Mouse (Mus musculus) liver, embryonic 11.5 days (tissue): ENCODE measurements around the gene Gm9117. TPM values are rescaled to one million over a fixed set of nuclear protein-coding genes. Genes with fewer than 3 reads are reported as not detected.
"Not testable (repeated sequence)": the region's sequence is repeated elsewhere in the genome, so short reads cannot be mapped to it uniquely, and the experiment has no call there.

ENCODE experiments used
- ATAC-seq: fragments of 200-750 bp; cut with Nextera tagmentation; replicated peaks from 2 replicates; pipeline ENCODE4 v1.8.0; 2017; ENCODE audit warnings: moderate number of reproducible peaks, mild to moderate bottlenecking, moderate TSS enrichment, moderate library complexity; ENCODE audit not compliant: low FRiP score
- DNase-seq: peaks from one replicate; pipeline ENCODE4 v3.0.0-alpha.2; 2017; ENCODE audit warnings: low spot score
- H3K27ac ChIP-seq: fragments of 300-500 bp; sonication (generic); 2 replicates; pipeline ENCODE4 v1.5.1; 2014; ENCODE audit warnings: mild to moderate bottlenecking, low read depth, low read length, control low read depth
- H3K27me3 ChIP-seq: fragments of 300-500 bp; sonication (generic); replicated peaks from 2 replicates; pipeline ENCODE4 v1.6.1; 2014; ENCODE audit warnings: low read length, mixed read lengths; ENCODE audit not compliant: control insufficient read depth, insufficient read depth
- H3K36me3 ChIP-seq: fragments of 300-500 bp; sonication (generic); 2 replicates; pipeline ENCODE4 v1.6.1; 2014; ENCODE audit warnings: mild to moderate bottlenecking, low read length, moderate library complexity, mixed read lengths; ENCODE audit not compliant: control insufficient read depth, insufficient read depth
- H3K4me1 ChIP-seq: fragments of 300-500 bp; sonication (generic); replicated peaks from 2 replicates; pipeline ENCODE4 v1.6.1; 2014; ENCODE audit warnings: low read length, mixed read lengths; ENCODE audit not compliant: control insufficient read depth, insufficient read depth
- H3K4me2 ChIP-seq: fragments of 300-500 bp; sonication (generic); 2 replicates; pipeline ENCODE4 v1.6.1; 2014; ENCODE audit warnings: mild to moderate bottlenecking, control low read depth, moderate library complexity
- H3K4me3 ChIP-seq: fragments of 300-500 bp; sonication (generic); 2 replicates; pipeline ENCODE4 v1.5.1; 2014; ENCODE audit warnings: low read depth, low read length, control low read depth
- H3K9ac ChIP-seq: fragments of 300-500 bp; sonication (generic); 2 replicates; pipeline ENCODE4 v1.6.1; 2014; ENCODE audit warnings: low read depth, low read length, control low read depth
- H3K9me3 ChIP-seq: fragments of 300-500 bp; sonication (generic); 2 replicates; pipeline ENCODE4 v1.6.1; 2016; ENCODE audit warnings: low read length, inconsistent platforms, mixed read lengths; ENCODE audit not compliant: control insufficient read depth
- WGBS: fragments of 180-500 bp; shearing (Covaris S2); extraction: QIAGEN DNeasy Blood & Tissue Kit; methylation state at CpG from one replicate; pipeline ENCODE4 v1.1.7; 2014; 5-methylcytosine and 5-hydroxymethylcytosine counted together
- polyA plus RNA-seq: library from polyadenylated mRNA; unstranded; fragments of >200 nt; fragmentation: Nextera tagmentation; extraction: Ambion mirVana; gene quantifications from 2 replicates; pipeline ENCODE4 v1.2.1, GENCODE M21; 2014

The Gm9117 gene
- polyA plus RNA-seq = not detected in 2 replicates

DNA sequence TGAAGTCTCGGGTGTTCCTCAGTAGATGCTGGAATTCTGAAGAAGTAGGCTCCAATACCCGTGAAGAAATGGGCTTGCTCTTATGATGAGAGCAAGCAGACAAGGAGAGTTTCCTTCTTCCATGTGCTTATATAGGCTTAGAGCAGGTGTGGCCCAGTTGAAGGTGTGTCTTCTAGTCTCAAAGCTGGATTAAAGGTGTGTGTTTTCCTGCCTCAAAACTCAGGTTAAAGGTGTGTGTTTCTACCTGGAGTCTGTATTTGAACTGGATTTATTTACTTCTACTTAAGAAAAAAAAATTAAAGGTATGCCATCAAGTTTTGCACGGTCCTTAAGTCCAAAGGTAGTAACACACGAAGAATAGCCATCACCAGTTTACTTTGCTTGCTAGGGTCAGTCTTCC, at the start of gene Gm9117:
Gene Gm9117, minus strand, starts transcription at position 101 of the 400 bp plus-strand sequence.
- WGBS = 80% methylated on average over 3 of the region's 4 CpGs
- H3K9ac ChIP-seq, H3K27ac ChIP-seq, H3K4me3 ChIP-seq, ATAC-seq, H3K27me3 ChIP-seq, H3K4me2 ChIP-seq, DNase-seq, H3K9me3 ChIP-seq, H3K36me3 ChIP-seq, H3K4me1 ChIP-seq: not testable (repeated sequence)

DNA sequence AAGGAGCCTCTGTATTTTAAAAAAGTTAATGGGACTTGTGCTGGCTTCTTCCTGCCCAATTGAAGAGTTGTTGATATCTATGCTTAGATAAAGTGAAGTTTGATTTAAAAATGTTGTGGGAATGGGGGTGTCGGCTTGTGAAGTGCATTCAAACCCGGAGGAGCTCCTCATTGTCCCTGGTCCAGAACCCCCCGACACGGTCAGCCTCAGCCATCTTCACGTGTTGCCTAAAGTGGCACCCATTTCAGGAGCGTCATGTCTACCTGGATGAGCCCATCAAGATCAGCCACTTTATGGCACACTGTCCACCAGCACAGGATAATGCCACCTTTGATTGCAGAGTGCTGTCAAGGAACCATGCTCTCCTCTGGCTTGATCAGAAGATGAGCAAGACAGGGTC, 25.6 kb upstream of the Gm9117 start:
- not testable (repeated sequence) for H3K36me3 ChIP-seq, H3K4me3 ChIP-seq, H3K4me2 ChIP-seq, ATAC-seq, H3K9ac ChIP-seq, H3K4me1 ChIP-seq, DNase-seq, H3K9me3 ChIP-seq, H3K27me3 ChIP-seq, H3K27ac ChIP-seq
- 82% methylated on average over 5 of the region's 6 CpGs for whole genome bisulfite sequencing

DNA sequence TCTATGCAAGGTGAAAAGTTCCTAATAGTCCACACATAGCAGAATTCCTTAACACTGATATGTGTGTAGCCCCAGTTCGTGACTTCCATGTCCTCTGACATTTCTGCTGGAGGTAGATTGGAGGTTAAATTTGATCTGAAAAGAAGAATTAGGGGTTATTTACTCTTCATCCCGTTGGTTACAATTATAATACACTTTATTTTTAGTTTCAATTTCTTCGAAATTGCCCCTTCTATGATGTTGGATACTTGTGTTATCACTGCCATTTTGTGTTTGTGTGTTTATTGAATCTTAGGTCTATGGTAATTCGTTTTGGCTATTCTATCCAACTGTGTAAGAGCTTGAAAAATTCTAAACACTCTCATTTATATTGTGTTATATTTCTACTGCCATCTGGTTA, 17.9 kb upstream of the Gm9117 start, which contains the start of gene Tdpoz5:
Gene Tdpoz5, minus strand, starts transcription at position 101 of the 400 bp plus-strand sequence.
- ATAC-seq, H3K4me2 ChIP-seq, H3K4me1 ChIP-seq, H3K9me3 ChIP-seq, H3K27me3 ChIP-seq, H3K36me3 ChIP-seq, H3K9ac ChIP-seq, H3K27ac ChIP-seq, H3K4me3 ChIP-seq, DNase-seq: not testable (repeated sequence)
- WGBS = 70% methylated on average over 2 of the region's 4 CpGs

DNA sequence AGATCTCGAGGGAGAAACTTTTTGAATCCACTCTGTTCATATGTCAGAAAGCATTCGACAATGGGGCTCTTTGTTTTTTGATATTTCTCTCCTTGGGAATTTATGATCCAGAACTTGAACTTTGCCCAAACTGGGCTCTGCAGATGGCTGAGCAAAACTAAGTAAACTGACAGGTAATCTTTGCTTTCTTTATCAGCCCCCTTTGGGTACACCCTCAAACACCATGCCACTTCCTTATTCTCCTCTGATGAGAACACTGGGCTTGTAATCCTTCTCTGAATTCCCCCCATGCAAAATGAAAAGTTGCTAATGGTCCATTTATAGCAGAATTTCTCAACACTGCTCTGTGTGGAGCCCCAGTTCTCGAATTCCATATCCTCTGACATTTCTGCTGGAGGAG, 5.0 kb downstream of the Gm9117 start:
- H3K27ac ChIP-seq, H3K27me3 ChIP-seq, ATAC-seq, DNase-seq, H3K4me1 ChIP-seq, H3K9me3 ChIP-seq, H3K9ac ChIP-seq, H3K4me2 ChIP-seq, H3K4me3 ChIP-seq, H3K36me3 ChIP-seq: not testable (repeated sequence)
- no CpG with 5 or more reads among the region's 3 CpGs for WGBS

Other genes with a start within 250 kb of the Gm9117 start
- not detected in 2 replicates for gene Gm5773, start 170.5 kb downstream of the Gm9117 start, polyA plus RNA-seq
- gene Tdpoz4, start 147.1 kb downstream of the Gm9117 start, polyA plus RNA-seq = not detected in 2 replicates
- not detected in 2 replicates for gene Tdpoz3, start 117.5 kb downstream of the Gm9117 start, polyA plus RNA-seq
- not detected in 2 replicates for gene Tdpoz5, start 17.8 kb upstream of the Gm9117 start, polyA plus RNA-seq
- not detected in 2 replicates for gene Gm9125, start 111.3 kb upstream of the Gm9117 start, polyA plus RNA-seq
- not detected in 2 replicates for gene Gm10697, start 129.1 kb upstream of the Gm9117 start, polyA plus RNA-seq
- not detected in 2 replicates for gene Gm10696, start 234.7 kb upstream of the Gm9117 start, polyA plus RNA-seq